Mouse (Mus musculus): ENCODE data around the gene Snx15.

DNA sequence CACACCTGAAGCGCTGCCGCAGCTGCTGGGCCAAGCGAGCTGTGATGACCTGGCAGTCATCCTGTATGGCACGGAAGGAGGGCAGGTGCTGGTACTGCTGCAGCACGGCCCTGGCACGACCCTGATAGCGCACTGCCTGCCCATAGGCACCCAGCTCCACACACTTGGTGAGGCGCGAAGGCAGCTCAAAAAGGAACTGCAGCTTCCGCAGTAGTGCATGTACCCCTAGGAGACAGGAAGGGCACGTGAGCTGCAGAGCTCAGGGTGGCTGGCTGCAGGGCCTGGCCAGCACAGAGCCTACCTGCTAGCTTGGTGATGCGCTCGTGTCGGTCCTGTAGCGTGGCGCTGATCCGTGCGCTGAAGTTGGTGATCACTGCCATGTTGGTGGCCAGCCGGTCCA lies 56.8 kb downstream of the Snx15 start:
- TF ChIP-seq CTCF (IDR thresholded peaks at IDR 0.05; ENCODE audit: low read depth) = no peak
- TF ChIP-seq EP300 (optimal IDR thresholded peaks at IDR 0.05) = no peak
